Mouse (Mus musculus) forebrain, embryonic 10.5 days (tissue): Measurements from ENCODE around the gene Ovca2. TPM values are rescaled to one million over a fixed set of nuclear protein-coding genes. Genes with fewer than 3 reads are reported as not detected.

Experiments
- DNase-seq: peaks from one replicate; pipeline ENCODE4 v3.0.0-alpha.2; 2017; ENCODE audit warnings: low spot score; ENCODE audit errors: extremely low spot score
- H3K27ac ChIP-seq: fragments of 300-500 bp; sonication (generic); 2 replicates; pipeline ENCODE4 v1.5.1; 2016; ENCODE audit warnings: mild to moderate bottlenecking
- H3K27me3 ChIP-seq: fragments of 300-500 bp; sonication (generic); 2 replicates; pipeline ENCODE4 v1.6.1; 2016; ENCODE audit warnings: mild to moderate bottlenecking; ENCODE audit not compliant: poor library complexity, severe bottlenecking
- H3K36me3 ChIP-seq: fragments of 300-500 bp; sonication (generic); replicated peaks from 2 replicates; pipeline ENCODE4 v1.6.1; 2016; ENCODE audit warnings: mild to moderate bottlenecking, moderate library complexity
- H3K4me1 ChIP-seq: fragments of 300-500 bp; sonication (generic); 2 replicates; pipeline ENCODE4 v1.6.1; 2016
- H3K4me3 ChIP-seq: fragments of 300-500 bp; sonication (generic); 2 replicates; pipeline ENCODE4 v1.5.1; 2016; ENCODE audit warnings: mild to moderate bottlenecking, moderate library complexity
- H3K9me3 ChIP-seq: fragments of 300-500 bp; sonication (generic); 2 replicates; pipeline ENCODE4 v1.6.1; 2016; ENCODE audit warnings: mild to moderate bottlenecking, moderate library complexity
- WGBS: fragments of 180-500 bp; shearing (Covaris S2); methylation state at CpG from one replicate; pipeline ENCODE4 v1.1.7; 2016; 5-methylcytosine and 5-hydroxymethylcytosine counted together
- polyA plus RNA-seq: library from polyadenylated mRNA; unstranded; fragments of >200 nt; fragmentation: Nextera tagmentation; extraction: Ambion mirVana; gene quantifications from 2 replicates; pipeline ENCODE4 v1.2.1, GENCODE M21; 2016

Ovca2 gene
- polyA plus RNA-seq, 1 experiment from 2014 or later: 33.6 TPM

DNA sequence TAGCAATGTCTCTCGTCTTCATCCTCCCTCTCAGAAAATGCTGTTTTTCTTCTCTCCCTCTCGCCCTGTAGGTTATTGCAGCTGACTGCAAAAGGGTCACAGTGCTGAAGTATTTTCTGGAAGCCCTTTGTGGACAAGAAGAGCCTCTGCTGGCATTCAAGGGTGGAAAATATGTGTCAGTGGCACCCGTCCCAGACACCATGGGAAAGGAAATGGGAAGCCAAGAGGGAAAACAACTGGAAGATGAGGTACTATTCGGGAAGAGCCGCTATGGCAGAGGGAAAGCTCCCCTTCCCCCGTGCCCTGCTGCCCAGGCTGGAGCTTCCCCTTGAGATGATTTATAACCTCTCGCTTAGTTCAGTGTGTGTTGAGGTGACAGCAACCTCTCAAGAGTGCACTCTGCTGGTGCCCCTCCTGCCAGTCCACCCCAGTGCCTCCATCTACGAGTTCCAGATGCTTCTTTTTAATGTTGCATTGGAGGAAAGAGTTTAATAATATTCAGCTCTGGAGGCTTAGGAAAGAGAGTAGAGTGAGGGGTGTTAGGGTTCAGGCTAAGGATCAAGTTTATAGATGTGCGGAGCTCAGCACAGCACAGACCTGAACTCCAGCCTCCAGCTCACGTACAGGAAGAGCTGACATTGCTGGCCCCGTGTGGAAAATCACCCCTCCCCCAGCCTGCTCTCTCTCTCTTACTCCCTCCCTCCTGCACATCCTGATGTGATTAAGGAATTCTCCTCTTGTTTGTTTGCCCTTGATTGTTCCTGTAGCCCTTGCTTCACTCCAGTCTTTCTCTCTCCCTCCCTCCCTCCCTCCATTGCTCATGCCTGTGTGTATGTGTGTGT is 39.3 kb downstream of the Ovca2 start:
- peak overlapping the region; percentile 68 for H3K27ac ChIP-seq
- H3K27me3 ChIP-seq: no peaks in the 10 kb centered on the region
- H3K4me3 ChIP-seq: no peak overlapping the region
- WGBS: 62% methylated on average over 11 of the region's 11 CpGs
- no peaks in the 10 kb centered on the region for H3K9me3 ChIP-seq
- no peak for DNase-seq
- H3K4me1 ChIP-seq: peaks cover 63% of the 10 kb centered on the region
- peaks cover 39% of the 10 kb centered on the region for H3K36me3 ChIP-seq

DNA sequence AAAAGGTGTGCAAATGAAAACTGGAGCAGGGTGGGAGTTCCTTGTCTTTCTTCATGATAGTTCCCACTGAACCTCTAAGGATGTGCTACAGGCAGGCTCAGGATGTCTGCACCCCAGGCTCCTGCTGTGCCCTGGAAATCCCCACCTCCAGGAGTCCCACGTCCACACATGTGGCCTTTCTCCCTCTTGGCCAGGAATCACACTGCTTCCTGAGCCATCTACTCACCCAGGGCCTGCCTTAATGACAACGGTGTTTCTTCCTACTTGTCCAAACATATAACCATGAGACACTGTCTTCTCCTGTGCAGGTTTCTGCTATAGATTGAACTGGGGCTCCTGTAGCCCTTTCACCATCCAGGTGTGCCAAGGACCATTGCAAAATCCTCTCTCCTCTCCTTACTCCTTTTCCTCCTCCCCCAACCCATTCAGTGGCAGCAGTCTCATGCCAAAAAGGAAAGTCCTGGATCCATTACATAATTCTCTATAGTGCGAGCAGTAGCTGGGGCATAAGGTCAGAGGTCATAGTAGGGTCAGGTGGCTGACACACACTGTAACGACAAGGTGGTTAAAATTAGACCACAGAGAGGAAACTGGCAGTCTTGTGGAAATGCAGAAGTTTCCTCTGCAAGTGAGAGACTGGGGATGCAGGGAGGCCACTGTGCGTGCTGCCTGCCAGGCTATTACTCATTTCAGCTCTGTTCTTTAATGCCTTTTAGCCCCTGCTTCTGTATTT is 41.8 kb downstream of the Ovca2 start:
- Histone ChIP-seq H3K9me3 (no peaks in the 10 kb centered on the region), H3K27ac (peak overlapping the region; percentile 27; the same call in 1 of the 2 replicates), H3K36me3 (peaks cover 14% of the 10 kb centered on the region; the same call in 1 of the 2 replicates), H3K4me1 (peaks cover 69% of the 10 kb centered on the region), H3K27me3 (no peaks in the 10 kb centered on the region), H3K4me3 (no peak overlapping the region)
- no peak for DNase-seq
- WGBS: 61% methylated on average over 5 of the region's 5 CpGs

DNA sequence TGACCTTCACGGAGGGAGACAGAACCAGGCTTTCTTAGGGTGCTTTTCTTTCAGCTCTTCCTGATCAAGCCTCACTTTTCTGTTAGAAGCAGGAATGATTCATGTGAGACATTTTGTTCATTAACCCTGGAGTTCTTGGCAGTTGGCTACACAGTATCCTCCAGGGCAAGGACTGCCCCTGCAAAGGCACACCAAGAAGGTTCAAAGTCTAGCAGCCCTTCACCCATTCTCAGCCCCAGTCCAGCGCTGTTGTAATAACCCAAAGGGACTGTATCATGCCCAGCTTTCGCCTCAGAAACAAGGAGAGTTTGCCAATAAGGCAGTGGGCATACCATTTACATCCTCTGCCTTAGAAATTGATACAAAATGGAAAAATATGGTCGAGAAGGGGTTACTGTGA is 43.3 kb downstream of the Ovca2 start:
- WGBS: 92% methylated on average over 4 of the region's 4 CpGs
- H3K36me3 ChIP-seq: peaks cover 10% of the 10 kb centered on the region; the same call in 1 of the 2 replicates
- no peaks in the 10 kb centered on the region for H3K9me3 ChIP-seq
- no peak for DNase-seq
- no peaks in the 10 kb centered on the region for H3K27me3 ChIP-seq
- H3K27ac ChIP-seq: no peak overlapping the region
- H3K4me1 ChIP-seq: peaks cover 54% of the 10 kb centered on the region
- H3K4me3 ChIP-seq: no peak overlapping the region

DNA sequence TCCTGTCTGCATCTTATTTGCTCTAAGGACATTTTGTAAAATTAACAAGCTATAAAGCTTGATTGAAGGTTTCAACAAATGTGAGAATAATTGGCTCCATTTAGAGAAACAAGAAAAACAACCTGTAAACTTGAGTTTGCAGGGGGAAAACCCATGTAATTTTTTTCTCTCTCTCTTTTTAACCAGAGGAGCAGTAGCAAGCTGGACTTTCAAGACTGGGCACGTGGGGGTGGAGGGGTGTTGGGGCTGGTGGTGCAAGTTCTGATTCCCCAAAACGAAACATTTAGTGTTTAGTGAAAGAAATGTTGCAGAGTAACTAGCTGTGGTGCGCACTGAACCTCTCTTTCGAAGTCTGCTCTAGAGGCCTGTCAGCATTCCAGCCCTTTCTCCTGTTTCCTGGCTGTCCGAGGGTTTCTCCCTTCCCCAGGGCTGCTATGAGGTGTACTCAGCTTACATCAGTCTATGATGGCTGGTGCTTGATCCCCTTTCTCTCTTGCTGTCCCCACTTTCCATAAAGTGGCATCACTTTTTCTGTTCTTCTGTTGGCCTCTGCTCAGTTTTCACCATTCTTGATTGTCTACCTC is 44.1 kb downstream of the Ovca2 start:
- 84% methylated on average over 5 of the region's 5 CpGs for WGBS
- H3K4me3 ChIP-seq: no peak overlapping the region
- no peak for DNase-seq
- no peaks in the 10 kb centered on the region for H3K27me3 ChIP-seq
- no peaks in the 10 kb centered on the region for H3K9me3 ChIP-seq
- H3K27ac ChIP-seq: no peak overlapping the region
- peaks cover 47% of the 10 kb centered on the region for H3K4me1 ChIP-seq
- H3K36me3 ChIP-seq: peaks cover 10% of the 10 kb centered on the region; the same call in 1 of the 2 replicates

DNA sequence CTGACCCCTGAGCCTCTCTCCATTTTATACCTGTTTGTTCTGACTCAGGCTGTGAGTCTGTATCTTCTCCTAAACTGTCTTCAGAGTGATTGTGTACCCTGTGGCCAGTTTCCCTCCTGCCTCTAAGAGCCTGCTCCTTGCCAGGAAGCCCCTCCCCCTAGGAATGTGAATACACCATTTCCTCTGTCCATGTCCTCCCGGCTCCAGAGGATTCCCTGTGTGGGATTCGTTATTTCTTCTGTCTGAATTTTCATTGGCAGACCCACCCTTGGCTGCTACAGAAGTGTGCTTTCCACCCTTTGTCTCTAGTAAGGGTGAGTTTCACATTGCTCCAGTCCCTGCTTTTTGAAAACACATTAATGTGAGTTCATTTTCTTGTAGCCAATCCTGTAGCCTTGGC is 44.7 kb downstream of the Ovca2 start:
- H3K4me3 ChIP-seq: no peak overlapping the region
- H3K36me3 ChIP-seq: peaks cover 5% of the 10 kb centered on the region; the same call in 1 of the 2 replicates
- peaks cover 40% of the 10 kb centered on the region for H3K4me1 ChIP-seq
- no peak for DNase-seq
- H3K27me3 ChIP-seq: no peaks in the 10 kb centered on the region
- H3K9me3 ChIP-seq: no peaks in the 10 kb centered on the region
- WGBS: 13% methylated on average over 2 of the region's 2 CpGs
- peak overlapping the region; percentile 31; the same call in 1 of the 2 replicates for H3K27ac ChIP-seq

DNA sequence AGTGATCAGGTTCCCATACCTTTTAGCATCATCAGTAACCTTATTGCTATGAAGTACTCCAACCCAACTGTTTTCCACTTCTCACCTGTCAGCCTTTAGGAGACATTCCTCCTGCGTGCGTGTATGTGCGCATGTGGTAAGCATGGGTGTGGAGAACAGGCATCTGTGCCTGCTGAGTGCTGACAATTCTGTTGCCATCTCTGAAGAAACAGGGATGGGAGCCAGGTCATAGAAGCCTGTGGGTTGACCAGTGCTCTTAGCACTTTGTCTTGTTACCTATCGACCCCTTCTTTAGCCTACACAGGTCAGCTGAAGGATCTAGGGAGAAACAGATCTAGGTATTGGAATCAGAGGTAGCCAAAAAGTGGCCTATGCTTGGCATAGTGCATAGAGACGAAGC is 45.2 kb downstream of the Ovca2 start:
- peaks cover 4% of the 10 kb centered on the region; the same call in 1 of the 2 replicates for H3K36me3 ChIP-seq
- DNase-seq: no peak
- H3K4me1 ChIP-seq: peaks cover 35% of the 10 kb centered on the region
- no peak overlapping the region for H3K4me3 ChIP-seq
- no peaks in the 10 kb centered on the region for H3K27me3 ChIP-seq
- WGBS: 92% methylated on average over 5 of the region's 5 CpGs
- H3K27ac ChIP-seq: peak overlapping the region; percentile 31; the same call in 1 of the 2 replicates
- H3K9me3 ChIP-seq: no peaks in the 10 kb centered on the region

DNA sequence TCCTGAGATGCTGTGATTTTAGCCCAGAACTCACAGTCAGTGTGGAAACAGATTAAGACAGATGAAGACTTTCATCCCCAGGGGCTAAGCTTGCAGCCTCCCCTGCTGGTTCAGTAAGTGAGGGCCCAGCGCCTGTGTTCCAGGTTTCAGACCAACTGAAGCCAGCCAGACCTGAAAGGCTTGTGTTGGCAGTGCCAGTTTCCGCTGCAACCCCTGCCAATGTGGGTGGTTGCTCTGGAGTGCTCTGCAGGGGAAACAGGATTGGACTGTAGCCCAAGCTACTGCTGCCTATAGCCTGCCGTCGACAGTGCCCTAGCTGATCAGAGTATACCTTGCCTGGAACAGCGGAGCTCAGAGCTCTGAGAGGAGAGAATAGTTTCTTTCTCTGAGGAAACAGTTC is 46.4 kb downstream of the Ovca2 start:
- Histone ChIP-seq H3K36me3 (no peaks in the 10 kb centered on the region), H3K4me1 (peaks cover 32% of the 10 kb centered on the region), H3K27me3 (no peaks in the 10 kb centered on the region), H3K9me3 (no peaks in the 10 kb centered on the region), H3K4me3 (no peak overlapping the region), H3K27ac (no peak overlapping the region)
- no peak for DNase-seq
- WGBS: 92% methylated on average over 5 of the region's 5 CpGs

DNA sequence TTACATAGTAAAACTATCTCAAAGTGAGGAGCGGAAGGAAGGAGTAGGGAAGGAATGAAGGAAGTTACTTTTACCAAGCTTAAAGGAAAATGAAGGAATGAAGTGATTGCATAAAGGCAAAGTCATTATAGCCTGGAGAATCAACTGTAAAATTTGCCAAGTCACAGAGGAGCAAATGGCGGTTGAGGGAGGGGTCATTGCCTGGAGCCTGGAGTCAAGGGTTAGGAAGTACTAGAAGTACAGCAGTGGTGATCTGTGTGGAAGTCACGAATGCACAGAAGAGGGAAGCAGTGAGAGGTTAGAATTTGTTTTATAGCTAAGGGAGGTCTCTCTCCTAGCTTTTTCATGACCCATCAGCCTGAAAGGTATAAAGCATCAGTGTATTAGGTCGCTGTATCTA is 47.3 kb downstream of the Ovca2 start:
- no peaks in the 10 kb centered on the region for H3K27me3 ChIP-seq
- no peaks in the 10 kb centered on the region for H3K9me3 ChIP-seq
- no peaks in the 10 kb centered on the region for H3K36me3 ChIP-seq
- no peak overlapping the region for H3K27ac ChIP-seq
- WGBS: 81% methylated on average over 4 of the region's 4 CpGs
- DNase-seq: no peak
- H3K4me1 ChIP-seq: peaks cover 23% of the 10 kb centered on the region
- no peak overlapping the region for H3K4me3 ChIP-seq

DNA sequence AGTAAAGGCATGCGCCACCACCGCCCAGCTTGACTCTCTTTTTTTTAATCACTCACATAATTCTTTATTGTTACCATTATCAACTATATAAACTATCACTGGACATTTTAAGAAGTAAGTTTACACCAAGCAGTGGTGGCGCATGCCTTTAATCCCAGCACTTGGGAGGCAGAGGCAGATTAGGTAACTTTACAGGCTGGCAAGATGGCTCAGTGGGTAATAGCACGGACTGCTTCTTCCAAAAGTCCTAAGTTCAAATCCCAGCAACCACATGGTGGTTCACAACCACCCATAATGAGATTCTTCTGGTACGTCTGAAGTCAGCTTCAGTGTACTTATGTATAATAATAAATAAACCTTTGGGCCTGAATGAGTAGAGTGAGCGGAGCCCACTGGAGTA is 49.2 kb downstream of the Ovca2 start:
- H3K27me3 ChIP-seq: no peaks in the 10 kb centered on the region
- H3K4me3 ChIP-seq: no peak overlapping the region
- H3K4me1 ChIP-seq: peaks cover 17% of the 10 kb centered on the region
- no peaks in the 10 kb centered on the region for H3K36me3 ChIP-seq
- 96% methylated on average over 6 of the region's 6 CpGs for WGBS
- no peaks in the 10 kb centered on the region for H3K9me3 ChIP-seq
- no peak for DNase-seq
- no peak overlapping the region for H3K27ac ChIP-seq

DNA sequence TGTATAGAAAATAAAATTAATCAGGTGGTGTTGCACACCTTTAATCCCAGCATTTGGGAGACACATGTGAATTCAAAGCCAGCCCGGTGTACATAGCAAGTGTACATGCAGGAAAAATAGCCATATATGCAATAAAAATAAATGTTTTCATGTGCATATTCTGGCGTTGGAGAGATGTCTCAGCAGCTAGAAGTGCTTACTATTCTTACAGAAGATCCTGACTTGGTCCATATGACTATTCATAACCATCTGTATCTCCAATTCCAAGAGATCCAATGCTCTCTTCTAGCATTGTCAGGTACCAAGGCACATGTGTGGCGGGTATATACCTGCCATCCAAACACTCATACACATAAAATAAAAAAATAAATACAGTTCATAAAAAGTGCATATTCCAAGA is 52.3 kb downstream of the Ovca2 start:
- H3K36me3 ChIP-seq: no peaks in the 10 kb centered on the region
- H3K27ac ChIP-seq: no peak overlapping the region
- no peak overlapping the region for H3K4me3 ChIP-seq
- no peaks in the 10 kb centered on the region for H3K27me3 ChIP-seq
- H3K9me3 ChIP-seq: no peaks in the 10 kb centered on the region
- no peak for DNase-seq
- 94% methylated on average over 3 of the region's 3 CpGs for WGBS
- no peaks in the 10 kb centered on the region for H3K4me1 ChIP-seq
